ENCODE assay signal across 23 mouse cellular contexts in the genomic region with DNA sequence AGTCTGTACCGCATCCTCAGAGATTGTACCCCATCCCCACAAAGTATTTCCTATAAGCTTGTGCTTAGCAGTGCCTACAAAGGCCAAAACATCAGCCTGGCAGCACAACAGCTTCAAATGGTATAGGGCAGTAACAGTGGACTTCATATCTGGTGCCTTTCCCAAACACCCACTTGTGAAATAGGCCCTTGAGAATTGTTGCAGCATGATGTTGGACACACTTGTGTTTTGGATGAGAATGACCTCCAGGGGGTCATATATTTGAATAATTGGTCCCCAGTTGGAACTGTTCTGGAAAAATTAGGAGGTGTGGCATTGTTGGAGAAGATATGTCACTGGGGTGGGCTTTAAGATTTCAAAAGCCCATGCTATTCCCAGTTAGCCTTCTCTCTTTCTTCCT.
"Had no signal": no experiment of that assay in that cellular context is flagged by ENCODE, and none has a peak within 500 bp of the region (broad histone marks: within the 10 kb centered on the region; RNA-seq: fewer than 3 reads in every experiment).

No protein-coding gene starts in this region.

- DNase-seq: gastrocnemius, postnatal 10 days; gastrocnemius, postnatal 25 days; heart, adult 18-20 months; heart, postnatal 10 days; heart, postnatal 4 days; kidney, adult 18-20 months; kidney, adult 8-10 months; kidney, postnatal 10 days; kidney, postnatal 25 days; kidney, postnatal 4 days; layer of hippocampus, adult 9-11 months; liver; lung, adult 18-20 months had no signal

- H3K4me3 ChIP-seq: heart, embryonic 10.5 days; heart, embryonic 12.5 days; hindbrain, embryonic 10.5 days; hindbrain, embryonic 12.5 days; intestine, embryonic 15.5 days; limb, embryonic 10.5 days; limb, embryonic 12.5 days; liver, embryonic 12.5 days had no signal

- H3K27ac ChIP-seq: heart, embryonic 10.5 days; hindbrain, embryonic 10.5 days; hindbrain, embryonic 12.5 days; hindbrain, embryonic 14.5 days; intestine, embryonic 15.5 days; limb, embryonic 10.5 days; limb, embryonic 12.5 days; liver, embryonic 12.5 days; liver, embryonic 14.5 days had no signal
